Mouse (Mus musculus): Measurements from ENCODE around the gene Cnnm4. TPM values are rescaled to one million over a fixed set of nuclear protein-coding genes. Genes with fewer than 3 reads are reported as not detected.
"Not testable (repeated sequence)": the region's sequence is repeated elsewhere in the genome, so short reads cannot be mapped to it uniquely, and the experiment has no call there.

Cnnm4 gene
- polyA plus RNA-seq, 1 experiment from 2014 or later, result 12.4 TPM

DNA sequence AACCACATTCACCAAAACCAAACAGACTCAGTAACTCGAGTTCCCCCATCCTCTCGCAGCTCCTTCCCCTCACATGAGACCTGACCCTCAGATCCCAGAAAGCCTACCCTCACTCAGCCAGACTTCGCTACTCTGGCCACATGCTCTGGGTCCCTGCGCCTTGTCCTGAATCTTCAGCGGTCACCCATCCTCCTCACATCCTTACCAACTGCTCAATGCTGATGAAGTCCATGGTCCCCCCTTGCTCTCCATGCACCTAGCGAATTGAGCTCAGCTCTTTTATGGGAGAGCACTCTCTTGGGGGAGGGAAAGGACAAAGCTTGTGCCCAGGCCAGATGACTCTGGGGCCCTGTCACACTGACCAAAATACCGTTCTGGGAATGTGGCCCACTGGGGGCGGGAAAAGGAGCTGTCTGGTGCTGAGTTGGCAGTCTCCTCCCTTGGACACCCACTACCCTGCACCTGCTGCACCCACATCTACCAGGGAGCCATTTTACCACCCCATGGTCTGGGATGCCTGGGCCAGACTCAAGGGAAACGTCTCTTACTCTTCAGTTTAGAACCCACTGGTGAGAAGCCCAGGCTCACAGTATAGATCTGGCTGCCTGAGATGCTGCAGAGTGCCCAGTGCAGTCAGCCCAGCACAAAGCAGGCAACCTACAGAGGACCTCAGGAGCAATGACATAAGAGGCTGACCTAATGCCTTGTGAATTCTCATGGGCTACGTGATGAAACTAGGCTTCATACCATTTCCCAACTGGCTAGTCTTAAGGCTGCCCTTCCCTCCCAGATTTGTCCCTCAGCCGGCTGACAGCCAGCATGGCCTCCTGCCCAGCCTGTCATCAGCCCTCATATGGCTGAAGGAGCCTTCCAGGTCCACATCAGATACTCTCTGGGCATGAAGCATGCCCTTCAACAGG, 64.3 kb downstream of the Cnnm4 start:
- ATAC-seq (replicated peaks; ENCODE audit: low FRiP score), result no peak
- H3K4me1 ChIP-seq, result 0 out of 2 replicates have a peak, but pooled peaks cover 3% of the 10 kb centered on the region
- H3K27ac ChIP-seq, result no peak overlapping the region
- no peak overlapping the region for H3K9ac ChIP-seq
- no peaks in the 10 kb centered on the region for H3K9me3 ChIP-seq (replicated peaks)
- no peak overlapping the region for H3K4me3 ChIP-seq (replicated peaks)
- whole genome bisulfite sequencing, result 86% methylated on average over 11 of the region's 11 CpGs
- no peaks in the 10 kb centered on the region for H3K27me3 ChIP-seq
- H3K36me3 ChIP-seq, result peaks cover 47% of the 10 kb centered on the region
- no peak overlapping the region for H3K4me2 ChIP-seq

DNA sequence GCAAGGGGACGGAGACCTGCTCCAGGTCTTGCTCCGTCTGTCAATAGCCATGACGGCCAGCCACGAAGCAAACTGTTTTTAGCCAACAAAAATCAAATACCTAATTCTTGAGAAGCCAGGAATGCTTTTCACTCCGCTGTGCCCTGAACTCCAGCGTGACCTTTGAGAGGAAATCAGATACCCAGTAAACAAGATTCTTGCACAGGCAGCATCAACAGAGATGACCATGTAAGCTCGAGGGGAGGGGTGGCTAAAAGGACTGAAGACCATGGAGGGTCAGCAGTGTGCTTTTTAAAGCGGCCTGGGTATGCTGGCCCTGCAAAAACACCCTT, 64.9 kb downstream of the Cnnm4 start:
- Histone ChIP-seq H3K4me2 (no peak overlapping the region), H3K4me3 (replicated peaks) (no peak overlapping the region), H3K9me3 (replicated peaks) (no peaks in the 10 kb centered on the region), H3K27ac (no peak overlapping the region), H3K4me1 (0 out of 2 replicates have a peak, but pooled peaks cover 3% of the 10 kb centered on the region), H3K9ac (no peak overlapping the region), H3K36me3 (peaks cover 47% of the 10 kb centered on the region), H3K27me3 (no peaks in the 10 kb centered on the region)
- ATAC-seq (replicated peaks; ENCODE audit: low FRiP score), result no peak
- WGBS, result 66% methylated on average over 8 of the region's 8 CpGs

DNA sequence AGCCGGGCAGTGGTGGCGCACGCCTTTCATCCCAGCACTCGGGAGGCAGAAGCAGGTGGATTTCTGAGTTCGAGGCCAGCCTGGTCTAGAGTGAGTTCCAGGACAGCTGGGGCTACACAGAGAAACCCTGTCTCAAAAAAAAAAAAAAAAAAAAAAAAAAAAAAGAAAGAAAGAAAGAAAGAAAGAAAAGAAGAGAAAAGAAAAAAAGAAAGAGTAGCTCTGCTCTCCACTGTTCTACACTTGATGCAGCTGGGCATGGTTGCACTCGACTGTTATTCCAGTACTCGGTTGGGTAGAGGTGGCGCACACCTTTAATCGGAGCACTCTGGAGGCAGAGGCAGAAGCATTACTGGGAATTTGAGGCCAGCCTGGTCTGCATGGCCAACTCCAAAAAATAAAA, 65.4 kb downstream of the Cnnm4 start, which contains the start of gene Ankrd23:
Gene Ankrd23 (minus strand): TSS at position 101 of the 400 bp plus-strand sequence.
- not testable (repeated sequence) for H3K9me3 ChIP-seq (replicated peaks); H3K4me1 ChIP-seq; H3K4me3 ChIP-seq (replicated peaks); H3K27me3 ChIP-seq; H3K4me2 ChIP-seq; H3K27ac ChIP-seq; ATAC-seq (replicated peaks; ENCODE audit: low FRiP score); H3K9ac ChIP-seq
- peaks cover 47% of the 10 kb centered on the region for H3K36me3 ChIP-seq
- 95% methylated on average over 9 of the region's 9 CpGs for WGBS

DNA sequence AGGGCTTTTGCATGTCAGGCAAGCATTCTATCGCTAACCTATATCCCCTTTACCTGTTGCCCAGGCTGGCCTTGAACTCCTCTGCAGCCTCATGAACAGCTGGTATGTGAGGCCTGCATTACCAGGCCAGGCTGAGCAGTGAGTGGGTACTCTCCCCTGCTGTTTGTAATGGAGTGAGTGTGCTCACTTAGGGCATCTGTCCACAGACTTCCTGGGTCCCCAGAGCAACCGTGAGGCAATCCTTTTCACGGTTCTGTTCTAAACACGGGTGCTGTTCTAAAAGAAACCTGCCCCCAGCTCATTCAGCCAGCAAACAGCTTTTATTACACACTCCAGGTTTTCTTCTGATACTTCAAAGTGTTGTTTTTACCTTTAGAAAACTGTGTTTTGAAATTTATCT, 67.3 kb downstream of the Cnnm4 start:
- no peak overlapping the region for H3K4me2 ChIP-seq
- H3K9me3 ChIP-seq (replicated peaks), result no peaks in the 10 kb centered on the region
- H3K27ac ChIP-seq, result no peak overlapping the region
- no peak overlapping the region for H3K4me3 ChIP-seq (replicated peaks)
- 85% methylated on average over 4 of the region's 4 CpGs for WGBS
- no peak for ATAC-seq (replicated peaks; ENCODE audit: low FRiP score)
- H3K9ac ChIP-seq, result no peak overlapping the region
- H3K36me3 ChIP-seq, result peaks cover 55% of the 10 kb centered on the region
- 0 out of 2 replicates have a peak, but pooled peaks cover 3% of the 10 kb centered on the region for H3K4me1 ChIP-seq
- no peaks in the 10 kb centered on the region for H3K27me3 ChIP-seq

DNA sequence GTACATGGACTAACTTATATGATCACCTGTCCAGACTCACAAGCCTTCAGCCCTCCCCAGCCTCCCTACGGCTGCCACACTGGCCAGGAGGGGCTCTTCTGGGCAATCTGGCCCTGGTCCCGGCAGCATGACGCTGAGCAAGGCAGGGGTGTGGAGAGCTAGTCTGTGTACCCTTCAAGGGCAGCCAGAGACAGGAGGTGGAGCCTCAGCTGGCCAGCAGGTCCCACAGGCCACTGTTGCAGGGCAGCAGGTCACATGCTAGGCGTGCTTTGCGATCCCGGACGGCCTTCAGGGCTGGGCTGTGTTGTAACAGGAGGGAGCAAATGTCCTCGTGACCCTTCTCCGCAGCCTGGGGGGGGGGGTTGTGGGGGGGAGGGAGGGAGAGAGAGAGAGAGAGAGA, 67.8 kb downstream of the Cnnm4 start, which contains the start of gene Gm42417:
Gene Gm42417 (minus strand): TSS at position 244 of the 400 bp plus-strand sequence.
- H3K9ac ChIP-seq, result no peak within 1 kb of the TSS
- no peaks in the 10 kb centered on the region for H3K27me3 ChIP-seq
- WGBS, result 40% methylated on average over 9 of the region's 9 CpGs
- no peak; the same call in 1 of the 2 replicates for ATAC-seq (replicated peaks; ENCODE audit: low FRiP score)
- no peaks in the 10 kb centered on the region for H3K9me3 ChIP-seq (replicated peaks)
- no peak within 1 kb of the TSS for H3K4me2 ChIP-seq
- 0 out of 2 replicates have a peak, but pooled peaks cover 1% of the 10 kb centered on the region for H3K4me1 ChIP-seq
- H3K27ac ChIP-seq, result no peak within 1 kb of the TSS
- H3K4me3 ChIP-seq (replicated peaks), result no peak within 1 kb of the TSS
- H3K36me3 ChIP-seq, result peaks cover 59% of the 10 kb centered on the region

DNA sequence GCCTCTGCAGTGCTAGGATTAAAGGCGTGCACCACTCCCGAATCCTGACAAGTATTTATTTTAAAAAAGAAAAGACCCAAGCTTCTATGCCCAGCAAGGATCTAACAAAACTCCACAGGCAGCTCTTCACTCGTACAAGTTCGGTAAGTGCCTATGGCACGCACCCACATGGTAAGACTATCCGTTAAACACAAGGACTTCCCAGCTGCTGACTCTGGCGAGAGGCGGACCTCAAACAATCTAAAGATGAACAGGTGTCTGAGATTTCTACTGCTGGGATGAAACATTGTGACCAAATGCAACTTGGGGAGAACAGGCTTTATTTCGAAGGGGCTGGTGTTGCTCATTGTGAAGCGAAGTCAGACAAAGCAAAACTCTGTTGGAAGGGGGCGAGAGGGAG, 68.7 kb downstream of the Cnnm4 start:
- Histone ChIP-seq H3K36me3 (peaks cover 61% of the 10 kb centered on the region), H3K9me3 (replicated peaks) (no peaks in the 10 kb centered on the region), H3K27ac (no peak overlapping the region), H3K4me2 (no peak overlapping the region), H3K4me1 (no peaks in the 10 kb centered on the region), H3K9ac (no peak overlapping the region), H3K4me3 (replicated peaks) (no peak overlapping the region), H3K27me3 (no peaks in the 10 kb centered on the region)
- no peak for ATAC-seq (replicated peaks; ENCODE audit: low FRiP score)
- 90% methylated on average over 11 of the region's 11 CpGs for WGBS

DNA sequence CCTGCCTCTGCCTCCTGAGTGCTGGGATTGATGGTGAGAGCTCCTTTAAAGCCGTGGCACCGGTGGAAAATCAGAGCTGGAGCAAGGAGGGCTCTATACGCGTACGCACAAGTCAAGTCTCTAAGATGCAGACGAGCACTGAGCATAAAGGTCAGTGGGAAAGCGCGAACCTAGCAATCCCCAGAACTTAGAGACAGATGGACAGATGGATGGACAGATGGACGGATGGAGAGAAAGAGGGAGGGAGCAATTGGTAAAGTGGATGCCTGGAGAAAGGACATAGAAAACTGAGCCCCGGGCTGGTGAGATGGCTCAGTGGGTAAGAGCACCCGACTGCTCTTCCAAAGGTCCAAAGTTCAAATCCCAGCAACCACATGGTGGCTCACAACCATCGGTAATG, 69.4 kb downstream of the Cnnm4 start:
- Histone ChIP-seq H3K9ac (no peak overlapping the region), H3K9me3 (replicated peaks) (no peaks in the 10 kb centered on the region), H3K4me3 (replicated peaks) (no peak overlapping the region), H3K27me3 (no peaks in the 10 kb centered on the region), H3K4me1 (peaks cover 5% of the 10 kb centered on the region), H3K27ac (no peak overlapping the region), H3K4me2 (no peak overlapping the region), H3K36me3 (peaks cover 61% of the 10 kb centered on the region)
- 92% methylated on average over 12 of the region's 12 CpGs for WGBS
- no peak for ATAC-seq (replicated peaks; ENCODE audit: low FRiP score)

DNA sequence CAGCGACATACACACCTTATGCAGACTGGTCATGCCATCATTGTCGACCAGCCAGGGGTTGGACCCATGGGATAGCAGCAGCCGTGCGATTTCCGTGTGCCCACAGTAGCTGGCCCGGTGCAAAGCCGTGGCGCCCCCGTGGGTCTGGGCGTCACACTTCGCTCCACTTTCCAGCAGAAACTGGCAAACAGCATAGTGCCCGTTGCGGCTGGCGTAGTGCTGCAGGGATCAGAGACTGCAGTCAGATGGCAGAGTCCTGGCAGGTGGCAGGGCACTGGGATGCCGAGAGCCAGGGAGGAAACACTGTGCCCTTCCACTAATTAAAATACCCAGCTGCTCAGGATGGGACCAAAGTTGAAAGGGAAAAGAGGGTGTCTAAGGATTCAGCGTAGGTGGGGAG, 70.4 kb downstream of the Cnnm4 start:
- no peak for ATAC-seq (replicated peaks; ENCODE audit: low FRiP score)
- Histone ChIP-seq H3K4me3 (replicated peaks) (no peak overlapping the region), H3K4me1 (peaks cover 14% of the 10 kb centered on the region), H3K4me2 (no peak overlapping the region), H3K27ac (no peak overlapping the region), H3K9me3 (replicated peaks) (no peaks in the 10 kb centered on the region), H3K36me3 (peaks cover 57% of the 10 kb centered on the region), H3K27me3 (no peaks in the 10 kb centered on the region), H3K9ac (no peak overlapping the region)
- 97% methylated on average over 16 of the region's 16 CpGs for WGBS

DNA sequence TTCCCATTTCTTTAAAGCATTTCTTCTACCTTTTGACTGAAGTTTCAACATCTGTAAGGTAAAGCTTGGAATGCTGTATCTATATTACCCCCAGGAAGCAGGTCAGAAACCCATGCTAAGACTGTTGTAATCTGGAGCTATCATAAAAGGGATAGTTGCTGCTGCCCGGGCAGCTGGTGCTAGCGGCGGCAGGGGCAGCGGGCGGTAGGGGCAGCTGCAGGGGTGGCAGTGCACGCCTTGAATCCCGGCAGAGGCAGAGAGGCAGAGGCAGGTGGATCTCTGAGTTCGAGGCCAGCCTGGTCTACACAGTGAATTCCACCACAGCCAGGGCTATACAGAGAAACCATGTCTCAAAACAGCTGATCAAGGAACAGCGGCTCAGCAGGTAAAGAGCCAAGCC, 71.5 kb downstream of the Cnnm4 start:
- Histone ChIP-seq H3K9me3 (replicated peaks) (no peaks in the 10 kb centered on the region), H3K4me1 (peaks cover 21% of the 10 kb centered on the region), H3K4me2 (no peak overlapping the region), H3K36me3 (peaks cover 53% of the 10 kb centered on the region), H3K9ac (no peak overlapping the region), H3K27ac (no peak overlapping the region), H3K4me3 (replicated peaks) (no peak overlapping the region), H3K27me3 (no peaks in the 10 kb centered on the region)
- ATAC-seq (replicated peaks; ENCODE audit: low FRiP score), result no peak
- WGBS, result 91% methylated on average over 9 of the region's 9 CpGs

DNA sequence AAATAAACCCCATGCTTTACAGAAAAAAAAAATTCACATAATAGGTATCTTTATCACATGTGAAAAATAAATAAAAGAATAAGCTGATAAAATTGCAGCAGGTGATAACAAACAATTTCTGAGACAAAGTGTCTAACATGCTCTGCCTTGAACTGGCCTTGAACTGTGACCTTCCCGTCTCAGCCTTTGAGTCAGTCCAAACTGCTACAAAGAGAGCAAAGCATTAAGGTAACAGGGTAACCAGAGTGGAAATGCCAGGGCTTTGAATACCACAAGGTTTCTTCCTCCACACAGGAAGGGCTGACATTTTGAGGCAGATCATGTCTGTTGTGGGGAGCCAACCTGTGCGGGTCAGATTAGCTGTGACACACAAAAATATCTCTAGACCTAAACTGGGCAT, 74.0 kb downstream of the Cnnm4 start:
- Histone ChIP-seq H3K4me1 (peaks cover 42% of the 10 kb centered on the region), H3K36me3 (peaks cover 54% of the 10 kb centered on the region), H3K9ac (0 out of 2 replicates have a peak overlapping the region, but pooled peaks have one; percentile 7), H3K27ac (no peak overlapping the region), H3K4me3 (replicated peaks) (no peak overlapping the region), H3K9me3 (replicated peaks) (no peaks in the 10 kb centered on the region), H3K27me3 (no peaks in the 10 kb centered on the region), H3K4me2 (peak overlapping the region; percentile 72; the same call in 1 of the 2 replicates)
- WGBS, result 69% methylated on average over 2 of the region's 2 CpGs
- no peak for ATAC-seq (replicated peaks; ENCODE audit: low FRiP score)

DNA sequence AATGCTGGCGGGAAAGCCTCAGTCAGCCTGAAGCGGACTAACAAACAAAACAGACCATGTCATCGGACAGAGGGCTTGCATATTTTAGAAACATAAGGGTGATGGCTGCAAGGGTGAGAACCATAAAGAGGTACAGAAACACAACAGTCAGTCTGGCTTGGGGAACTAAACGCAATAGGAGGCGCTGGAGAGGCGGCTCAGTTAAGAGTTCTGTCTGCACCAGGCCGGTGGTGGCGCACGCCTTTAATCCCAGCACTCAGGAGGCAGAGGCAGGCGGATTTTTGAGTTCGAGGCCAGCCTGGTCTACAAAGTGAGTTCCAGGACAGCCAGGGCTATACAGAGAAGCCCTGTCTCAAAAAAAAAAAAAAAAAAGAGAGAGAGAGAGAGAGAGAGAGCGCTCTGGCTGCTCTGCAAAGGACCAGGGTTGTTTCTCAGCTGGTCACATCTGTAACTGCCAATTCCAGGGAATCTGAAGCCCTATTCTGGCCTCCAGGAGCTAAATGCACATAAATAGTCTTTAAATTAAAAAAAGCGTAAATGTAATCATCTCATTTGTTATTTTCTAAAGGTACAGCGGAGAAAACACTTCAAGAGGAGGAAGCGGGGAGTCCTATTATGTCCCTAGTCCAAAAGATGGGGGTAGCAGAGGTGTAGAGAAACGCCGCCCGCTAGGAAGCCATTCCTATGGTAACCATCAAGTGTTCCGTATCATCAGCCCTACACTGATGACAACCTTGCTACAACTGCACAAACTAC, 74.6 kb downstream of the Cnnm4 start:
- Histone ChIP-seq H3K9me3 (replicated peaks) (no peaks in the 10 kb centered on the region), H3K9ac (peak overlapping the region; percentile 63), H3K36me3 (peaks cover 54% of the 10 kb centered on the region), H3K4me2 (peak overlapping the region; percentile 72), H3K4me1 (peaks cover 48% of the 10 kb centered on the region), H3K27ac (no peak overlapping the region), H3K27me3 (no peaks in the 10 kb centered on the region), H3K4me3 (replicated peaks) (peak overlapping the region; percentile 59)
- WGBS, result 75% methylated on average over 19 of the region's 19 CpGs
- no peak for ATAC-seq (replicated peaks; ENCODE audit: low FRiP score)

DNA sequence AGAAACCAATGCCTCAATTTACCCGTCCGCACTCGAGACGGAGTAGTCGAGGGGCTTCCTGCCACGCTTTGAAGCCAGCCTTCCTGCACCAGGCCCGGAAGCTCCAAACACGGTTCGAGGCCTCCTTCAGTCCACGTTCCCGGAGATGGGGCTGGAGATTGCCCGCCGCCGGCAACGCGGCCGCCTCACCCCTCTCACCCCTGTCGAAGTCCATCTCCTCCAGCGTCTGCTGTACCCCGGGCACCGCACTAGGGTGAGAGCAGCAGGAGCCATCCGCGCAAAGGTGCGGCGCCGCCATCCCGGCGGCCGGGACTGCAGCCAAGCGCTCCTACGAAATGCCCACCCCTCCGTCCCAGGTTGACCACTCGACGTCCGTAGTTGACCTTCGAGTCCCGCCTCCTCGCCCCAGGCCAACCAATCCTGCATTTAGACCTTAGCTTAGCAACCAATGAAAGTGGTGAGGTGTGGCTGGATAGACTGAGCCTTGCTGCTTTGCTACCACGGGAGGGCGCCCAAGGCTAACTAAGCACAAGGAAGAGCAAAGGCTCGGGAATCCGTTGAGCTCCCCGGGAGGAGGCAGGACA, 75.6 kb downstream of the Cnnm4 start, which contains the start of gene Ankrd39:
Gene Ankrd39 (minus strand): TSS at position 558 of the 584 bp plus-strand sequence.
- Histone ChIP-seq H3K27ac (peak within 1 kb of the TSS; percentile 77), H3K27me3 (no peaks in the 10 kb centered on the region), H3K9ac (peak within 1 kb of the TSS; percentile 63), H3K4me2 (peak within 1 kb of the TSS; percentile 72), H3K36me3 (peaks cover 54% of the 10 kb centered on the region), H3K9me3 (replicated peaks) (no peaks in the 10 kb centered on the region), H3K4me3 (replicated peaks) (peak within 1 kb of the TSS; percentile 59), H3K4me1 (peaks cover 54% of the 10 kb centered on the region)
- under 1% methylated on average over 43 of the region's 43 CpGs for WGBS
- ATAC-seq (replicated peaks; ENCODE audit: low FRiP score), result peak; percentile 98
